Mouse (Mus musculus): ENCODE measurements around the gene Plin5. TPM values are rescaled to one million over a fixed set of nuclear protein-coding genes. Genes with fewer than 3 reads are reported as not detected.
"Not testable (repeated sequence)": the region's sequence is repeated elsewhere in the genome, so short reads cannot be mapped to it uniquely, and the experiment has no call there.

Gene Plin5
- polyA plus RNA-seq, 1 experiment from 2014 or later: 0.86 TPM

DNA sequence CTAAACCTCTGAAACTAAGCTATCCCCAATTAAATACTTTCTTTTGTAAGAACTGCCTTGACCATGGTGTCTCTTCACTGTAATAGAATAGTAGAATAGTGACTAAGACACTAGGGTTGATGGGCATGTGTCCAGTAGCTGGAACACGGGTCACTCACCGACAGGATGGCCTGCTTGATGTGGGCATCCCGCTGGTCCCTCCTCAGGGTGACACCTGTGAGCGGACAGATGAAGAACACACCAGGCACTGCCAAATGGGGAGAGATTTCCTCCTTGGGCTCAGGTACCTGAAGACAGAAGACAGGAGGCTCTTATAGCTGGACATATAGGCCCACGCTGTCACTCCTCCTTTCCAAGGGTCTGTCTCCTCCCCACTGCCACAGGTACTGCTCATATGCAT lies 45.2 kb downstream of the Plin5 start:
- H3K27ac ChIP-seq (ENCODE audit: low read depth): no peak overlapping the region
- H3K9ac ChIP-seq: no peak overlapping the region
- H3K27me3 ChIP-seq (ENCODE audit: insufficient read depth, low read length): no peaks in the 10 kb centered on the region
- no peak for DNase-seq
- H3K9me3 ChIP-seq (ENCODE audit: low read depth, low read length): no peaks in the 10 kb centered on the region
- WGBS: 89% methylated on average over 5 of the region's 5 CpGs
- H3K4me2 ChIP-seq: no peak overlapping the region
- TF ChIP-seq CTCF (IDR thresholded peaks at IDR 0.05; ENCODE audit: low read depth): no peak
- H3K4me1 ChIP-seq (ENCODE audit: insufficient read depth): peaks cover 3% of the 10 kb centered on the region; the same call in 1 of the 2 replicates
- H3K36me3 ChIP-seq (ENCODE audit: insufficient read depth): peaks cover 58% of the 10 kb centered on the region
- no peak overlapping the region for H3K4me3 ChIP-seq (ENCODE audit: low read depth, low read length)
- no peak for ATAC-seq (ENCODE audit: insufficient read depth)

- Histone ChIP-seq H3K9ac (no peak overlapping the region), H3K4me3 (ENCODE audit: low read depth, low read length) (no peak overlapping the region), H3K4me2 (no peak overlapping the region), H3K9me3 (ENCODE audit: low read depth, low read length) (no peaks in the 10 kb centered on the region), H3K4me1 (ENCODE audit: insufficient read depth) (peaks cover 3% of the 10 kb centered on the region; the same call in 1 of the 2 replicates), H3K27ac (ENCODE audit: low read depth) (no peak overlapping the region), H3K36me3 (ENCODE audit: insufficient read depth) (peaks cover 69% of the 10 kb centered on the region), H3K27me3 (ENCODE audit: insufficient read depth, low read length) (no peaks in the 10 kb centered on the region)
- no peak for DNase-seq
- no peak for ATAC-seq (ENCODE audit: insufficient read depth)
- no peak for TF ChIP-seq CTCF (IDR thresholded peaks at IDR 0.05; ENCODE audit: low read depth)
These were observed 46.3 kb downstream of the Plin5 start for GRCm38 (mm10) chr17:56071126-56071525.

DNA sequence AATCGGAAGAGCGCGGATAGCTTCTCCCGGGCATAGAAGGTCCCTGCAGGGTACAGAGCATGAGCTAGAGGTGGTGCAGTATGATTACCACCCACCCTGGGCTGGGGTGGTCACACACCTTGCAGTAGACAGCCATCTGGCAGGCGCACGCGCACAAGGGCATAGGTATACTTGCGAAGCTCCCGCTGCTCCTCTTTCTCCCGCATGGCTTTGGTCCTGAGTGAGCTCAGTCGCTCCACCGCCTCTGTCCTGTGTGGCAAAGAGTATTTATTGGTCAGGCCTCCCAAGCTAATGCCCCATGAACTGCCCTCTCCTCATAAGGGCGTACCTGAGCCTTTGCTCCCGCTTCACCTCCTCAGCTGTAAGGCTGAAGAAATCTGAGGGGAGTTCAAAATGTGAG lies 48.3 kb downstream of the Plin5 start:
- 94% methylated on average over 14 of the region's 14 CpGs for WGBS
- Histone ChIP-seq H3K36me3 (ENCODE audit: insufficient read depth) (peaks cover 89% of the 10 kb centered on the region), H3K4me1 (ENCODE audit: insufficient read depth) (peaks cover 3% of the 10 kb centered on the region; the same call in 1 of the 2 replicates), H3K9me3 (ENCODE audit: low read depth, low read length) (no peaks in the 10 kb centered on the region), H3K4me2 (no peak overlapping the region), H3K4me3 (ENCODE audit: low read depth, low read length) (no peak overlapping the region), H3K27ac (ENCODE audit: low read depth) (no peak overlapping the region), H3K27me3 (ENCODE audit: insufficient read depth, low read length) (no peaks in the 10 kb centered on the region), H3K9ac (no peak overlapping the region)
- ATAC-seq (ENCODE audit: insufficient read depth): no peak
- no peak for TF ChIP-seq CTCF (IDR thresholded peaks at IDR 0.05; ENCODE audit: low read depth)
- no peak for DNase-seq

DNA sequence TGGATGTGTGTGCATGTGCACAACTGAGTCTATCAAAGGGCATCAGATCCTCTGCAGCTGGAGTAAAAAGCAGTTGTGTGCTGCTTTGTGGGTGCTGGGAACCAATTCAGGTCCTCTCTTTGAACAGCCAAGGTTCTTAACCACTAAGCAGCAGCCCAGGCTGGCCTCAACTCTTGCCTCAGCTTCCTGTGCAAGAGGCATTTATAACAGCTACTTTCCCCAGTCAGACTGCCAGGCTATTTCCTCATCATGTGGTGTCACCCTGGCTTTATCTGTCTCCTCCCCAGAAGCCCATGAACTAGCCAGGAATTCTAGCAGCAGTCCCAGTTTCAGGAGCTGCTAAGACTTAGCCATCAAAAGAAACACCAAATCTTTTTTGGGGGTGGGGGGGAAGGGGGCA lies 50.9 kb downstream of the Plin5 start:
- Histone ChIP-seq H3K4me3 (ENCODE audit: low read depth, low read length) (no peak overlapping the region), H3K4me1 (ENCODE audit: insufficient read depth) (no peaks in the 10 kb centered on the region), H3K9me3 (ENCODE audit: low read depth, low read length) (no peaks in the 10 kb centered on the region), H3K4me2 (no peak overlapping the region), H3K9ac (no peak overlapping the region), H3K27ac (ENCODE audit: low read depth) (no peak overlapping the region), H3K36me3 (ENCODE audit: insufficient read depth) (peaks cover 99% of the 10 kb centered on the region), H3K27me3 (ENCODE audit: insufficient read depth, low read length) (no peaks in the 10 kb centered on the region)
- no peak for TF ChIP-seq CTCF (IDR thresholded peaks at IDR 0.05; ENCODE audit: low read depth)
- DNase-seq: no peak
- no peak for ATAC-seq (ENCODE audit: insufficient read depth)

GRCm38 (mm10) chr17:56065715-56066114 lies 51.7 kb downstream of the Plin5 start:
- DNase-seq; H3K4me3 ChIP-seq (ENCODE audit: low read depth, low read length); H3K9ac ChIP-seq; H3K4me2 ChIP-seq; ATAC-seq (ENCODE audit: insufficient read depth); H3K27ac ChIP-seq (ENCODE audit: low read depth); H3K4me1 ChIP-seq (ENCODE audit: insufficient read depth); H3K27me3 ChIP-seq (ENCODE audit: insufficient read depth, low read length); H3K9me3 ChIP-seq (ENCODE audit: low read depth, low read length): not testable (repeated sequence)
- TF ChIP-seq CTCF (IDR thresholded peaks at IDR 0.05; ENCODE audit: low read depth): 0 out of 2 replicates have a peak, but pooled peaks have one; percentile 15
- 78% methylated on average over 6 of the region's 6 CpGs for WGBS
- H3K36me3 ChIP-seq (ENCODE audit: insufficient read depth): peaks cover 99% of the 10 kb centered on the region

DNA sequence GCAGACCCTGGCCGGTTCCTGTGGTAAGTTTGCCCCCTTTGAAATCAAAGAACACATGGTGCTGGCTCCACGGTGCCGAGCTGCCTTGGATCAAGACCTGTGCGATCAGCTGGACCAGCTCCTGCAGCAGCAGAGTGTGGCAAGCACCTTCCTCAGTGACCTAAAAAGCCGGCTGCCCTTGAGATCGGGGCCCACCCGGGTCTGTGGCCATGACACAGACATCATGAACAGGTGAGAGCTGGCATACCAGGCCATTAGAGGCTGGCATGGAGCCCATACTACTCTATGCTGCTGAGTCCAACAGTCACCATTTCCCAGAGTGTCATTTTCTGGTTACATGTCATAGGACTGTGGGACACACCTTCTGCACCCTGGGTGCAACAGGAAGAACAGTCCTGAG lies 55.3 kb downstream of the Plin5 start:
- DNase-seq (no peak), ATAC-seq (ENCODE audit: insufficient read depth) (no peak)
- no peak overlapping the region for H3K4me3 ChIP-seq (ENCODE audit: low read depth, low read length)
- no peaks in the 10 kb centered on the region for H3K4me1 ChIP-seq (ENCODE audit: insufficient read depth)
- H3K36me3 ChIP-seq (ENCODE audit: insufficient read depth): peaks cover 97% of the 10 kb centered on the region
- H3K9me3 ChIP-seq (ENCODE audit: low read depth, low read length): no peaks in the 10 kb centered on the region
- H3K9ac ChIP-seq: no peak overlapping the region
- H3K4me2 ChIP-seq: no peak overlapping the region
- no peaks in the 10 kb centered on the region for H3K27me3 ChIP-seq (ENCODE audit: insufficient read depth, low read length)
- no peak overlapping the region for H3K27ac ChIP-seq (ENCODE audit: low read depth)
- no peak for TF ChIP-seq CTCF (IDR thresholded peaks at IDR 0.05; ENCODE audit: low read depth)
- 89% methylated on average over 7 of the region's 7 CpGs for WGBS

Other genes with a start within 250 kb of the Plin5 start
- gene Zfp119a, start 238.7 kb downstream of the Plin5 start, polyA plus RNA-seq (2014; fragmentation: Nextera tagmentation; extraction: Ambion mirVana): 9.9 and 11.5 TPM in 2 replicates
- 13.3 and 16.4 TPM in 2 replicates for gene Zfp959, start 225.5 kb downstream of the Plin5 start, polyA plus RNA-seq (2014; fragmentation: Nextera tagmentation; extraction: Ambion mirVana)
- gene Zfp119b, start 168.1 kb downstream of the Plin5 start, polyA plus RNA-seq (2014; fragmentation: Nextera tagmentation; extraction: Ambion mirVana): 5.1 and 5.4 TPM in 2 replicates
- 0.84 and 1.7 TPM in 2 replicates for gene Ebi3, start 165.0 kb downstream of the Plin5 start, polyA plus RNA-seq (2014; fragmentation: Nextera tagmentation; extraction: Ambion mirVana)
- gene Yju2, start 158.5 kb downstream of the Plin5 start, polyA plus RNA-seq (2014; fragmentation: Nextera tagmentation; extraction: Ambion mirVana): 21.8 and 22.0 TPM in 2 replicates
- 11.4 and 12.0 TPM in 2 replicates for gene Shd, start 147.1 kb downstream of the Plin5 start, polyA plus RNA-seq (2014; fragmentation: Nextera tagmentation; extraction: Ambion mirVana)
- 6.6 and 11.5 TPM in 2 replicates for gene Fsd1, start 131.1 kb downstream of the Plin5 start, polyA plus RNA-seq (2014; fragmentation: Nextera tagmentation; extraction: Ambion mirVana)
- 14.4 and 14.9 TPM in 2 replicates for gene Stap2, start 112.0 kb downstream of the Plin5 start, polyA plus RNA-seq (2014; fragmentation: Nextera tagmentation; extraction: Ambion mirVana)
- 127 TPM in 2 replicates for gene Mpnd, start 111.9 kb downstream of the Plin5 start, polyA plus RNA-seq (2014; fragmentation: Nextera tagmentation; extraction: Ambion mirVana)
- 154 and 160 TPM in 2 replicates for gene Sh3gl1, start 81.0 kb downstream of the Plin5 start, polyA plus RNA-seq (2014; fragmentation: Nextera tagmentation; extraction: Ambion mirVana)
- gene Chaf1a, start 77.2 kb downstream of the Plin5 start, polyA plus RNA-seq (2014; fragmentation: Nextera tagmentation; extraction: Ambion mirVana): 28.0 and 30.4 TPM in 2 replicates
- gene Ubxn6, start 42.6 kb downstream of the Plin5 start, polyA plus RNA-seq (2014; fragmentation: Nextera tagmentation; extraction: Ambion mirVana): 30.5 and 31.3 TPM in 2 replicates
- 96.2 and 111 TPM in 2 replicates for gene Hdgfl2, start 38.0 kb downstream of the Plin5 start, polyA plus RNA-seq (2014; fragmentation: Nextera tagmentation; extraction: Ambion mirVana)
- 0.12 and 0.28 TPM in 2 replicates for gene Plin4, start 7.8 kb downstream of the Plin5 start, polyA plus RNA-seq (2014; fragmentation: Nextera tagmentation; extraction: Ambion mirVana)
- 0.17 TPM in 1 of 2 replicates, not detected in the other for gene Lrg1, start 4.4 kb upstream of the Plin5 start, polyA plus RNA-seq (2014; fragmentation: Nextera tagmentation; extraction: Ambion mirVana)
- gene Sema6b, start 22.7 kb upstream of the Plin5 start, polyA plus RNA-seq (2014; fragmentation: Nextera tagmentation; extraction: Ambion mirVana): 1.7 and 1.8 TPM in 2 replicates
- gene Tnfaip8l1, start 44.9 kb upstream of the Plin5 start, polyA plus RNA-seq (2014; fragmentation: Nextera tagmentation; extraction: Ambion mirVana): 14.5 and 16.2 TPM in 2 replicates
- gene Mydgf, start 66.3 kb upstream of the Plin5 start, polyA plus RNA-seq (2014; fragmentation: Nextera tagmentation; extraction: Ambion mirVana): 93.0 and 95.3 TPM in 2 replicates
- 37.9 and 41.3 TPM in 2 replicates for gene Dpp9, start 101.3 kb upstream of the Plin5 start, polyA plus RNA-seq (2014; fragmentation: Nextera tagmentation; extraction: Ambion mirVana)
- 14.5 and 15.4 TPM in 2 replicates for gene Fem1a, start 139.2 kb upstream of the Plin5 start, polyA plus RNA-seq (2014; fragmentation: Nextera tagmentation; extraction: Ambion mirVana)
- gene Ticam1, start 159.2 kb upstream of the Plin5 start, polyA plus RNA-seq (2014; fragmentation: Nextera tagmentation; extraction: Ambion mirVana): 4.5 and 4.9 TPM in 2 replicates
- gene Plin3, start 175.3 kb upstream of the Plin5 start, polyA plus RNA-seq (2014; fragmentation: Nextera tagmentation; extraction: Ambion mirVana): 69.7 and 71.0 TPM in 2 replicates
- not detected in 2 replicates for gene Arrdc5, start 182.7 kb upstream of the Plin5 start, polyA plus RNA-seq (2014; fragmentation: Nextera tagmentation; extraction: Ambion mirVana)
- 137 and 147 TPM in 2 replicates for gene Uhrf1, start 185.7 kb upstream of the Plin5 start, polyA plus RNA-seq (2014; fragmentation: Nextera tagmentation; extraction: Ambion mirVana)
- 31.3 and 36.7 TPM in 2 replicates for gene Kdm4b, start 208.5 kb upstream of the Plin5 start, polyA plus RNA-seq (2014; fragmentation: Nextera tagmentation; extraction: Ambion mirVana)

Measured in lung, embryonic 14.5 days (tissue).